Mouse (Mus musculus) thymus, adult 2 months (tissue): Measurements from ENCODE around the gene Des. TPM values are rescaled to one million over a fixed set of nuclear protein-coding genes. Genes with fewer than 3 reads are reported as not detected.

Experiments used
- DNase-seq: peaks from one replicate; pipeline ENCODE4 v3.0.0; 2021
- H3K27ac ChIP-seq: fragments of 200-500 bp; 2 replicates; pipeline ENCODE4 v1.5.1; 2012; ENCODE audit warnings: low read length, control low read depth; ENCODE audit not compliant: control insufficient read depth, insufficient read depth
- H3K27me3 ChIP-seq: fragments of 200-500 bp; 2 replicates; pipeline ENCODE4 v1.6.1; 2012; ENCODE audit warnings: mild to moderate bottlenecking, low read length, moderate library complexity, mixed read lengths; ENCODE audit not compliant: control insufficient read depth, insufficient read depth
- H3K36me3 ChIP-seq: fragments of 200-500 bp; 2 replicates; pipeline ENCODE4 v1.6.1; 2012; ENCODE audit warnings: mild to moderate bottlenecking, low read length, moderate library complexity; ENCODE audit not compliant: control insufficient read depth, insufficient read depth
- H3K4me1 ChIP-seq: fragments of 200-500 bp; replicated peaks from 2 replicates; pipeline ENCODE4 v1.6.1; 2012; ENCODE audit warnings: low read length; ENCODE audit not compliant: control insufficient read depth, insufficient read depth
- H3K4me3 ChIP-seq: fragments of 200-500 bp; 2 replicates; pipeline ENCODE4 v1.5.1; 2012; ENCODE audit warnings: mild to moderate bottlenecking, low read length, control low read depth, moderate library complexity; ENCODE audit not compliant: control insufficient read depth, insufficient read depth
- CTCF ChIP-seq: fragments of 200-500 bp; IDR thresholded peaks from 2 replicates; pipeline ENCODE4 v1.5.1; 2012; ENCODE audit warnings: mild to moderate bottlenecking, control low read depth, low read length, moderate library complexity, borderline replicate concordance; ENCODE audit not compliant: control insufficient read depth, poor library complexity, insufficient read depth; ENCODE audit errors: extremely low read depth
- POLR2A ChIP-seq: fragments of 200-500 bp; IDR thresholded peaks from 2 replicates; pipeline ENCODE4 v1.6.1; 2012; ENCODE audit warnings: mild to moderate bottlenecking, low read length, control low read depth, moderate library complexity; ENCODE audit not compliant: control insufficient read depth, poor library complexity, insufficient read depth; ENCODE audit errors: extremely low read depth
- WGBS: fragments of 180-500 bp; shearing (Covaris S2); methylation state at CpG from one replicate; pipeline ENCODE4 v1.1.7; 2018; 5-methylcytosine and 5-hydroxymethylcytosine counted together
- polyA plus RNA-seq: library from polyadenylated mRNA; depleted of rRNA; stranded (reverse); fragments of >200 nt; gene quantifications from 2 replicates; pipeline ENCODE4 v1.2.3, GENCODE M21; 2012

Des gene
- polyA plus RNA-seq, 1 experiment: 31.6 TPM

DNA sequence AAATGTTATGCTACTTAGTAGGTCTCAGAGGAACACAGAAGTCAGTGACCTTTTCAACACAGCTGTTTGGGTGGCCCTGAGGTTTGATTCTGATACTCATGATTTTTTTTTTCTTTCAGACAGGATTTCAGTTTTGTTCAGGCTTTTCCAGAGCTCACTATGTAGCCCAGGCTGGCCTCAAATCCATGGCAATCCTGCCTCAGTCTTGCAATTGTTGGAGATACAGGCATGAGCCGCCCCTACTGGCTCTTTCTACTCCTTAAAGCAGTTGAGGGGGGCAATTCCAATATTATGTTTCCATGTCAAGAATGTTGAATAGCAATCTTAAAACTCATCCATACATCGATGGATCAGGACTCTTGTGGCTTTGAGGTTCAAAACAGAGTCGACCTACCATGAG lies 41.8 kb upstream of the Des start:
- H3K4me1 ChIP-seq: peaks cover 8% of the 10 kb centered on the region
- H3K27me3 ChIP-seq: no peaks in the 10 kb centered on the region
- WGBS: 73% methylated on average over 3 of the region's 3 CpGs
- H3K27ac ChIP-seq: no peak overlapping the region
- H3K4me3 ChIP-seq: no peak overlapping the region
- TF ChIP-seq POLR2A (no peak), CTCF (no peak)
- H3K36me3 ChIP-seq: no peaks in the 10 kb centered on the region
- peak; percentile 13 for DNase-seq

DNA sequence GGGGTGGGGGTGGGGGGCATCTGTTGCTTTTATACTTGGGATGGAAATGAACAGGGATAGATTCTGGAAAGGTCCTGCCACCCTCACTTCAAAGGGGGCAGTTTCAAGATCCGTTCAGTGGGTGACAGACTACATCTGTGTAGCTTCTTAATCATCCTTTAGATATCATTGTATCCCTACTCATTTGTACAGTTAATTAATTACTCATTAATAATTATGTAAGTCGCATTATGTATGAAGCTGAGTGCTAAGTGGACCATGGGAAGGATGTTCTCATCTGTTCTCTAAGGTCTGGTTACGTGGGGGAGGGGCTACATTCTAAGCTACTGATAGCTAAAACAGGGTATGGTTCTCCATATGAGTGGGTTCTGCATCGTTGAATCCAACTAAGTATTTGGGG lies 41.4 kb upstream of the Des start:
- Histone ChIP-seq H3K4me1 (peaks cover 8% of the 10 kb centered on the region), H3K27ac (no peak overlapping the region), H3K36me3 (no peaks in the 10 kb centered on the region), H3K4me3 (no peak overlapping the region), H3K27me3 (no peaks in the 10 kb centered on the region)
- WGBS: 97% methylated on average over 4 of the region's 4 CpGs
- DNase-seq: no peak
- no peak for TF ChIP-seq CTCF
- no peak for TF ChIP-seq POLR2A

GRCm38 (mm10) chr1:75319166-75319565 lies 41.0 kb upstream of the Des start:
- DNase-seq: no peak
- Histone ChIP-seq H3K27me3 (no peaks in the 10 kb centered on the region), H3K4me3 (no peak overlapping the region), H3K27ac (no peak overlapping the region), H3K4me1 (peaks cover 8% of the 10 kb centered on the region), H3K36me3 (no peaks in the 10 kb centered on the region)
- WGBS: 94% methylated on average over 10 of the region's 10 CpGs
- TF ChIP-seq CTCF: no peak
- no peak for TF ChIP-seq POLR2A

GRCm38 (mm10) chr1:75327461-75327860 lies 32.7 kb upstream of the Des start:
- TF ChIP-seq CTCF (no peak), POLR2A (no peak)
- no peaks in the 10 kb centered on the region for H3K36me3 ChIP-seq
- H3K4me1 ChIP-seq: no peaks in the 10 kb centered on the region
- no peak for DNase-seq
- H3K4me3 ChIP-seq: no peak overlapping the region
- no peaks in the 10 kb centered on the region for H3K27me3 ChIP-seq
- no peak overlapping the region for H3K27ac ChIP-seq

GRCm38 (mm10) chr1:75331271-75331670 lies 28.9 kb upstream of the Des start:
- no peaks in the 10 kb centered on the region for H3K36me3 ChIP-seq
- no peaks in the 10 kb centered on the region for H3K27me3 ChIP-seq
- no peaks in the 10 kb centered on the region for H3K4me1 ChIP-seq
- no peak overlapping the region for H3K27ac ChIP-seq
- WGBS: 80% methylated on average over 1 of the region's 1 CpGs
- DNase-seq: no peak
- H3K4me3 ChIP-seq: no peak overlapping the region
- no peak for TF ChIP-seq POLR2A
- TF ChIP-seq CTCF: no peak

- no peak for DNase-seq
These were observed 23.7 kb upstream of the Des start for GRCm38 (mm10) chr1:75336461-75336860.

DNA sequence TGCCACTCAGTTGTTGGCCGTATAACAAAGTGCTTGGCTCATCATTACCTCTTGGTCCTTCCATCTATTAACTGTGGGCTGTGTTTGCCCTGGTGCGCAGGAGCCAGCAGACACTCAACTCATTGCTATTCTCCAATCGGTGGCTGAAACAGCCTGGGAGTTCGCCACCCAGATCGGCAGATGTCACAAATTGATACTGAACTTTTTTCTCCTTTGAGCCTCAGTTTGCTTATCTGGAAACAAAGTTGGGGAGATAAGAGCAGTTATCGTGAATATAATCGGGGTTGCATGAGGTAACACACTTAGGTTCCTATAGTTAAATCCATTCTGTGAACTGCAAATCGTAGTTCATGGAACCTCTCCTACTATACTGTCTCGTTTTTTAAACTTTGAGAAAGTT lies 23.0 kb upstream of the Des start:
- TF ChIP-seq CTCF (no peak), POLR2A (no peak)
- Histone ChIP-seq H3K27ac (no peak overlapping the region), H3K4me3 (no peak overlapping the region), H3K36me3 (no peaks in the 10 kb centered on the region), H3K27me3 (no peaks in the 10 kb centered on the region), H3K4me1 (no peaks in the 10 kb centered on the region)
- no peak for DNase-seq
- 90% methylated on average over 9 of the region's 9 CpGs for whole genome bisulfite sequencing

More at GRCm38 (mm10) chr1:75336461-75336860, 23.7 kb upstream of the Des start:
- no peak overlapping the region for H3K27ac ChIP-seq
- 94% methylated on average over 3 of the region's 3 CpGs for WGBS
- no peaks in the 10 kb centered on the region for H3K27me3 ChIP-seq
- no peak overlapping the region for H3K4me3 ChIP-seq
- no peaks in the 10 kb centered on the region for H3K4me1 ChIP-seq
- no peaks in the 10 kb centered on the region for H3K36me3 ChIP-seq
- TF ChIP-seq CTCF (no peak), POLR2A (no peak)
